Mouse (Mus musculus) inflammation-experienced regulatory T-cells, adult 6 months (primary cell): ENCODE measurements around the gene Dynlt3. TPM values are rescaled to one million over a fixed set of nuclear protein-coding genes. Genes with fewer than 3 reads are reported as not detected.
"Not testable (repeated sequence)": the region's sequence is repeated elsewhere in the genome, so short reads cannot be mapped to it uniquely, and the experiment has no call there.

Experiments
- ATAC-seq: one replicate; pipeline ENCODE4 v1.8.0; 2017
- polyA plus RNA-seq, 3 experiments: library from polyadenylated mRNA; unstranded; fragments of 100-300 nt; shearing (Covaris generic); gene quantifications; one replicate each; pipeline ENCODE4 v1.2.1; 2017

Gene Dynlt3
- polyA plus RNA-seq: 10 to 100 TPM; 52.5 to 66.7 (median 60.8) TPM

- ATAC-seq: peak; percentile 78
Measured at GRCm38 (mm10) chrX:9662391-9663111, at the start of gene Dynlt3. Gene Dynlt3, minus strand, starts transcription at chrX:9663003.

DNA sequence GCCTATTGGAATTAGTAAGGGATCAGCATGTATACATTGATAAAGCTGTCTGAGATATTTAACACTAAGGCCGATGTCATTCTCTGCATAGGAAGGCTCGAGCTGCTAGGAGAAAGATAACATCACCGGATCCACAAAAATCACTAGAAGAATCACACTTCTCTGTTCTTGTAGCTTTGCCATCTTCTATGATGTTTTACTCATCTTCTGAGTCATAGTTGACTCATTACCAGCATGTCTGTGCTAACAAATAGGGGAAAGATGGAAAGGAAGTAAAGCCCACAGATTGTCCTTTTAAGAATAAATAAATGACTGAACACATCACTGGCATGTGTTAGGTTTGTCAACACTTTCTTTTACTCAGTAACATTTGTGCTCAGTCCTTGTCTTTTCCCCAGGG is 37.0 kb upstream of the Dynlt3 start:
- ATAC-seq: no peak

GRCm38 (mm10) chrX:9695997-9696396 is 33.2 kb upstream of the Dynlt3 start:
- no peak for ATAC-seq

- ATAC-seq: no peak
Measured at GRCm38 (mm10) chrX:9672040-9672439, 9.2 kb upstream of the Dynlt3 start.

GRCm38 (mm10) chrX:9671418-9671817 is 8.6 kb upstream of the Dynlt3 start:
- peak; percentile 28 for ATAC-seq

GRCm38 (mm10) chrX:9652806-9653205 is 10.0 kb downstream of the Dynlt3 start:
- no peak for ATAC-seq

- not testable (repeated sequence) for ATAC-seq
Measured at GRCm38 (mm10) chrX:9640594-9640993, 22.2 kb downstream of the Dynlt3 start.

GRCm38 (mm10) chrX:9640126-9640525 is 22.7 kb downstream of the Dynlt3 start:
- ATAC-seq: not testable (repeated sequence)

Other genes with a start within 250 kb of the Dynlt3 start
- 10 to 100 TPM; 40.1 to 61.9 (median 61.8) TPM for gene Cybb, start 175.2 kb downstream of the Dynlt3 start, polyA plus RNA-seq
- not detected for gene H2al1o, start 90.6 kb downstream of the Dynlt3 start, polyA plus RNA-seq
- not detected for gene Hypm, start 183.9 kb upstream of the Dynlt3 start, polyA plus RNA-seq
- not detected for gene H2al3, start 186.7 kb upstream of the Dynlt3 start, polyA plus RNA-seq
- gene Sytl5, start 222.6 kb upstream of the Dynlt3 start, polyA plus RNA-seq: not detected